Mouse (Mus musculus): ENCODE results near the gene Sec63.

- no peak for TF ChIP-seq CTCF (IDR thresholded peaks at IDR 0.05; ENCODE audit: control insufficient read depth, insufficient read depth, insufficient read length)
- no peak for TF ChIP-seq MYOG (IDR thresholded peaks at IDR 0.05; ENCODE audit: control insufficient read depth, extremely low read depth, insufficient read length)
- TF ChIP-seq USF1 (IDR thresholded peaks at IDR 0.05; ENCODE audit: low read depth): no peak
- TF ChIP-seq MAX (IDR thresholded peaks at IDR 0.05): no peak
- no peak for TF ChIP-seq FOSL1 (IDR thresholded peaks at IDR 0.05; ENCODE audit: insufficient read depth, low read length, poor library complexity, severe bottlenecking)
- TF ChIP-seq MYOD1 (IDR thresholded peaks at IDR 0.05; ENCODE audit: control insufficient read depth, insufficient read length, low read depth): no peak
Measured at GRCm38 (mm10) chr10:42872269-42873010, 111.1 kb downstream of the Sec63 start.
